Mouse (Mus musculus) ovary, postnatal 14 days (tissue): Measurements from ENCODE around the gene Cox7a2.

Source experiments
- DNase-seq: peaks from one replicate; pipeline ENCODE4 v3.0.0; 2022; ENCODE audit warnings: low spot score

Cox7a2 gene

DNA sequence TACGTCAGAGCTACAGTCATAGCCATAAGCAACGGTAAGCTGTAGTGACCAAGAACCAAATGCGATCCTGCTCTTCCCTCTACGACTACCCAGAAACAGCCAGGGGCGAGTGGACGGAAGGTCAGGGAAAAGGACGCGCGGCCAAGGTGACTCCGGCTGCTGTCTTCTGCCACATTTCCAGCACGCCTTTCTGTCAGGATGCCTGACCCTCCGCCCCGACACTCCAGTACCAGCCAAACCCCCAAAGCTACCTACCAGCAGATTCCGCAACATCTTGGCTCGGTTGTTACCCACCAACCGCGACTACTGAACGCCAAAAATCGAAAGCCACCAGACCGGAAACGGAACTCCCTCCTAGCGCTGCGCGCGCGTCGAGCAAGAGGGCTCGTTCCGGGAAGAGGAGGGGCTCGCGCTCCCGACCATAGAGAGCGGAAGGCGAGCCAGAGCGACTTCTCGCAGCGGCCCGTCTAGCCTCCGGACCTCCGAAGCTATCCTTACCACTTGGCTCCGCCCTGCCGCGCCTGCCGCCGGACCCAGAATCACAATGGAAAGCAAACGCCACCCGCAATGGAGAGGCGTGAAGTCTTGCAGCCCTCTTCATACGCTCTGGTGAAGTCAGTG is at the start of gene Cox7a2:
TSS of gene Cox7a2 (minus strand) at position 494 of the 621 bp plus-strand sequence.
- peak; percentile 86 for DNase-seq

DNA sequence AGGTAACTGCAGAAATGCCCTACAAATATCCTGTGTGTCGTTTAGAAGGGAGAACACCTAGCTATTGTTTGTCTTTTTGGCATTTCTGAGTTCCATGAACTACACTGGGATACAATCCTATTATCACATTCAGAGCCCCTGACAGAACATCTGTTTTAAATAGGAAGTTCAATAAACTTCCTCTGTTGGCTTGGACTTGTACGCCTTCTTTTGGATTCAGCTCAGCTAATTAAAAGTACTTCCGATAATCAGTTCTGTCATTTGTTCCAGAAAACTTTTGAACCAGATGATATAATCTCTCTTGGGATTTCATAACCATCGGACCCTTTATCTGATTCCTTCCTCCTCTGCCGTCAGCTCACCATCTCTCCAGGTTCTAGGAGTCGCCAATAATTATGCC is 49.7 kb upstream of the Cox7a2 start:
- no peak for DNase-seq

DNA sequence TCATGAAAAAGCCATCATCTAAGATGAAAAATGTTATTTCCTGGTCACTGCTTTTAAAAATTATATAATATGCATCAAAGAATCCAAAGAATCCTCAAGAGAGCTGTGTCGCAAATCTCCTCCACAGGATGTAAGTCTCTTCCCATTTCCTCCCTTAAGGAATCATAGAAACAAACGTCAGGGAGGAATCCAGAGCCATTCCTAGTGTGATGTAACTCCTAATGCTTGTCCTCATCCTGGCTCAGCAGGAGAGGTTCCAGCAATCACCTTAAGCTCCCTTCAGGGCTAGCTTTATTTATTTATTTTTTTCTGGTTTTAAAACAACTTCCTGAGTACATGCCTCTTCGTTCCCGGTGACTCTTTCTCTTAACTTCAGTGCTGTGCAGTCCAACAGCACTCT is 47.5 kb upstream of the Cox7a2 start:
- no peak for DNase-seq

- DNase-seq = peak; percentile 25
Observed at GRCm38 (mm10) chr9:79806317-79807075, 46.8 kb upstream of the Cox7a2 start.

GRCm38 (mm10) chr9:79805426-79805825 is 45.7 kb upstream of the Cox7a2 start:
- no peak for DNase-seq

DNA sequence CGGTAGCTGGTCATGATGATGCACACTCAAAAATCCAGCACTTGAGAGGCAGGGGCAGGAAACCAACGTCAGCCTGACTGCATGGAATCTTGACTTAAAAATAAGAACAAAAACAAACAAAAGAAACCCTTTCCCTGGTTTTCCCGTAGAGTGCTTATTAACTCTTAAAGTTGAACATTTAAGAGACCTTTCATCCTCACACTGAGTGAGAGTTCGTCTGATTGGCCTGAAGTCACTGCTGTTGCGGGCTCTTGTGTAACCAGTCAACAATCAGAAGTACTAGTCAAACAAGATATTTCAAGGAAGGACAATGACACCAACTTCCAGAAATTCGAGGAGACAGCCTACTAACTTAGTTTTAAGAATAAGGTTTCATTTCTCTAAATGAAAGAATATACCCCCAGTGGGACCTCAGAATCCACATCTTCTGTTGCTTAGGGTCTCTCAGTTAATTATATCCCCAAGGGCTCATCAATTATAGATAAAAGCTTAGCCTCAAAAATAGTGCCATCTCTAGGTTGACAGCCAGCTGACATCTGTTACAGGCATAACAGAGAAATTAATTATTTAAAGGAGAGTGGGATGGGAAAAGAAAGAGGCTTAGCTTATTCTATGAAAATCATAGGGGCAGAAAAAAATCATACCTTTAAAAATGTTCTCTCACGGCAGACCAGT is 36.9 kb upstream of the Cox7a2 start:
- DNase-seq = no peak

DNA sequence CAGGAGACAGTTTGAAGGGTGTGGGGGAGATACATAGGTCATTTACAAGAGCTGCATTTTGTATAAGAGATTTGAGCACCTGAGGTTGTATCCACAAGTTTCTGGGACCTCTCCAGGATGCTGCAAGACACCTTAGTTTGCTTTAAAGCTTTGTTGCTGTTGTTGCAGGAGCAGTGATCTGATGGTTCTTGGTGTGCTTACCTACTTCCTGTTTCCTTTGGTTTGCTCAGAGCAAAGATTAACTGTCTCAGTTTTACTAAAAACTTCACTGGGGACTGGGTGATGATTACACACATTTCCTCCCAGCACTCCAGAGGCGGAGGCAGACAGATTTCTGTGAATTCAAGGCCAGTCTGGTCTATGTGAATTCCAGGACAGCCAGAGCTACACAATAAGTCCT is 35.4 kb upstream of the Cox7a2 start:
- no peak for DNase-seq

- peak; percentile 87 for DNase-seq
Observed at GRCm38 (mm10) chr9:79792841-79793835, 33.5 kb upstream of the Cox7a2 start, which contains the start of gene Tmem30a. TSS of gene Tmem30a (minus strand) at chr9:79793507.

GRCm38 (mm10) chr9:79785794-79786085 is 26.1 kb upstream of the Cox7a2 start:
- DNase-seq = no peak

DNA sequence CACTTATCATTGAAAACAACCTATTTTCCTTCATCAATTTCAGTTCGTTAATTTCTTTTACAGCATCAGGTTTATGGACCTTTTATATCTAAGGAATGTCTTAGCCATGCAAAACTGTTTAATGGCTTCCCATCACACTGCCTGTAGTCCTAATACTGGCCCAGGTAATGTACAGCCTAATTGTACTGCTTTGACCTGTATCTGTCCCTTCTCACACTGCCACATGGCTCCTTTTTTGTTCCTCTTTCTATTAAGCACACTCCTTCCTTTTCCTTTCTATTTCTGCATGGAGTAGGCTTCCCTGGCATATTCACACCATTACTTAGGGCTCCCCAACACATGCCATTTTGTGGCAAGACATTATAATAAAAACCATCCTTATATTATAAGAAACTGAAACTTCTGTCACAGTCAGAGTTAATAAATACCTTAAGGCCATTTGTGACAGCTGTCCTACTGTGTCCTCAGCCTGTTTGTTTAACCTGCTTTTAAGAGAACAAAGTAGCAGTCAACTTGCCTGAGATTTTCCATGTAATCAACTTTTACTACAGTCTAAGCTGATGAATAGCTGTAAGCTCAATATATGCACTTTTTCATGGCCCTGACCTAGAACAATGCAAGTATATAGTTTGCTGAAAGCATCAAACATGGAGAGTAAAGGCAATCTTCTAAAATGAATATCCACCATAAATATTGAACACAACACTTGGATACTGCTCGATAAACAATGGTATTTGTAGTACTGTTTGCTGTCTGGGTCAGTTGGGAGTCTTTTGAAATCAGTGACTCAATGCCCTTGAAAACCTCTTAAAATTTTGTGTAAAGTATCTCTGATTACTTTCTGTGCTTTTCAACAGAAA is 25.5 kb upstream of the Cox7a2 start:
- no peak for DNase-seq

GRCm38 (mm10) chr9:79784439-79784838 is 24.8 kb upstream of the Cox7a2 start:
- no peak for DNase-seq

- no peak for DNase-seq
Observed at GRCm38 (mm10) chr9:79779354-79779753, 19.7 kb upstream of the Cox7a2 start.

GRCm38 (mm10) chr9:79766991-79767545 is 7.4 kb upstream of the Cox7a2 start:
- DNase-seq = no peak

DNA sequence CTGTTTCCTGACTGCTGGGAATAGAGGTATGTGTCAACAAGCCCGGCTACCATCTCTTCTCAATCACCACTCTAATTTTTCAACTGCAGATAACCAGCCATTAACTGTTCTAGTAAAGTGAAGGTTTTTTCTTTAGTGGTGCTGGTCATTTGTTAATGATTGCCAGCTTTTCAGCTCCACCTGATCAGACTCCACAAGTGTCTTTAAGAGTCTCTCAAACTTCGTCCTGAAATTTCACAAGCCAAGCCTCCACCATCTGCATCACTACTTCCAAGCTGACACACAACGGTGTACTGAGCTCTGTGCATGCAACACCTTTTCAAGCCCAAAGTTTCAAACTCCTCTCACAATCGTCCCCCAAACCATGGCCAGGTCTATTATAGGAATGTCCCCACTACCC is 5.7 kb upstream of the Cox7a2 start:
- DNase-seq = no peak

GRCm38 (mm10) chr9:79762519-79762918 is 2.8 kb upstream of the Cox7a2 start:
- no peak for DNase-seq

- no peak for DNase-seq
Observed at GRCm38 (mm10) chr9:79760076-79760475, 398 bp upstream of the Cox7a2 start.

DNA sequence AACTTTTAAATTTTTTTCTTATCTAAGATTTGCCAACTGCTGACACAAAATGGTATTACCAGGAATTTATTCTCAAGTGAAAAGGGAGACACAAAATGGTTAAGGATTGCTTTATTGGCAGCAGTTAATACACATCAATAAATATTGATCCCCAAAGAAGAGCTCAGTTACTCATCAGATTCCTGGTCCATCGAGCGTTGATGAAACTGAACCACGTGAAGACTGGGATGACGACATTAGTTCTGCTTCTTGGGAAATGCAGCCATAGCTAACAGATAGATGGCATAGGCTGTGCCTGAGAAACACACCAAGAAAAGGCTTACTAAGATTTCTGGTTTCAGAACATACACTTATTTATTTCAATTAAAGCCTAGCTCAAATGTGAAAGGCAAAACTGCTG is 4.4 kb downstream of the Cox7a2 start:
- DNase-seq = no peak

DNA sequence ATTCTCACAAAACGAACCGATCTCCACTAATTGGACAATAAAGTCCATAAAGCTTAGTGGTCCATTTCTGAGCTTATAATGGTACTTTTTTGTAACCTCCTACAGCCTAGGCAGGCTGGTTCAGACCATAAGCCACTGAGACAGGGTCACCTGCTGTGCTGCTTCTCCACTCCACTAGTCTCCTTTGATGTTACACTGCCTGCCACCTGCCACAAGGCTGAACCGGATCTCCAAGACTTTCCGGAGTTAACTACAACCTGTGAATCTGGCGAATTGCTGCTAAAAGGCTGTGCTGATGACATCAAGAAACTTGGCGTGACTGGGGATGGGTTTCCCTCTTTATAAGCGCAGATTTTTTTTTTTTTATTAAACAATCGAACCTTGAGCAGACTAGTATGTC is 7.8 kb downstream of the Cox7a2 start:
- DNase-seq = no peak

GRCm38 (mm10) chr9:79750709-79751108 is 9.0 kb downstream of the Cox7a2 start:
- DNase-seq = no peak

- DNase-seq = no peak
Observed at GRCm38 (mm10) chr9:79745036-79745435, 14.6 kb downstream of the Cox7a2 start.

DNA sequence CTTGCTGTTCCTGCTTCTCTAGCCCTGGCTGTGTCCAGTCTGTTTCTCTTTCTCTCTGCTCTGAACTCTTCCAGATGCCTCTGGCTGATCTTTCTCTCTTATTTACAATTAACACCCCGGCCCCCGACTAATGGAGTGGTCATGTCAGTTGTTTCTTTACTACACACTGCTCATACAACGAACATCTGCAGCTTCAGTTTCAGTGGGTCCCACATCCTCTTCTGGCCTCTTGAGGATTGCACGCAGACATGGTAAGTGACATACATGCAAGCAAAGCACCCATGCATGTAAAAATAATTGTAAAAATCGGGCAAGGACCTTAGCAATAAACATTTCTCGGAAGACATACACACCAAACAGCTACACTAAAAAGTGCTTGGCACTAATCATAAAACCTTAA is 24.1 kb downstream of the Cox7a2 start:
- no peak for DNase-seq
